Comparison of ENCODE assay signal across 10 mouse cellular contexts in the genomic region with DNA sequence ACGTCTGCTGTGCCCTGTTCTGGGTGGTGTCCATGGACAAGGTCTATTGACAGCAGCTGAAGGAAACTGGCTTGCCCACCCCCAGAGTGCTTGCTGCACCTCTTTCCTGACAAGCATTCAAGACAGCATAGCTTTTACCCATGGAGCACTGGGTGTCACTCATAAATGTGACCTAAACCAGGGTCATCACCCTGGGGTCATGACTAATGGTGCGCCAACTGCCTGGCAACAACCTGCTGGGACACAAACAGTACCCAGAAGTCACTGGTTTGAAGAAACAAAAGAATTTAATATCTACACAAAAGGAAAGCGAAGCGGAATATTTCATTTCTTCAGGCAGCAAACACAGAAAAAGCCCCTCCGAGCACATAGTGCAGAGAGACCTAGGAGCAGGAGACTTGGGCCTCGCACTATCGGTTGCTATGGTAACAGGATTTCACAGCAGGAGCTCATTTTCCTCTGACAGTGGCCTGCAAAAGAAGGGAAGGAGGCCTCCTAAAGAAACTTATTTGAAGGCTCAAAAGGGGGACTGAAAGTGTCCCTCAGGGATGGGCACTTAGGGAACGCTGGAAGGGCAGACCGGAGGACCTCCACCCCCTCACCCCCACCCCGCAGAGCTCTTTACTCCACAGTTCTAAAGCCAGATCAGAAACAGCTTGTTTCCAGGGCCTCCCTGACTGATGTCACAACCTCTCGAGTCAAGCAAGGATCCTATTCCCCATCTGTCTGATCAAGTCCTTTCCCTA. TPM values are rescaled to one million over a fixed set of nuclear protein-coding genes. Genes with fewer than 3 reads are reported as not detected.
DNase-seq lines count a peak whose midpoint lies in the region; ATAC-seq lines count a peak whose summit lies in the region.
"Had no signal": no experiment of that assay in that cellular context is flagged by ENCODE, and none has a peak within 500 bp of the region (broad histone marks: within the 10 kb centered on the region; RNA-seq: fewer than 3 reads in every experiment).

No protein-coding gene starts in this region.

- H3K9ac ChIP-seq in embryonic facial prominence, embryonic 14.5 days (ENCODE audit: low read depth, low read length): no peak overlapping the region
- H3K9ac ChIP-seq: lung, embryonic 15.5 days had no signal

- H3K4me1 ChIP-seq in embryonic facial prominence, embryonic 14.5 days (ENCODE audit: control insufficient read depth, insufficient read depth, low read length): peaks cover 18% of the 10 kb centered on the region

- H3K4me2 ChIP-seq in embryonic facial prominence, embryonic 14.5 days (ENCODE audit: low read depth, low read length): no peak overlapping the region
- H3K4me2 ChIP-seq: lung, embryonic 15.5 days had no signal

- no peaks in the 10 kb centered on the region for H3K36me3 ChIP-seq in embryonic facial prominence, embryonic 14.5 days (ENCODE audit: control insufficient read depth, insufficient read depth, low read length)
- H3K36me3 ChIP-seq: lung, embryonic 15.5 days had no signal

- no peak overlapping the region for H3K4me3 ChIP-seq in embryonic facial prominence, embryonic 14.5 days (ENCODE audit: low read depth, low read length)
- H3K4me3 ChIP-seq: lung, embryonic 15.5 days had no signal

- H3K27ac ChIP-seq in embryonic facial prominence, embryonic 14.5 days (replicated peaks; ENCODE audit: low read depth, low read length): no peak overlapping the region
- H3K27ac ChIP-seq: lung, embryonic 15.5 days had no signal

- no peaks in the 10 kb centered on the region for H3K9me3 ChIP-seq in embryonic facial prominence, embryonic 14.5 days (ENCODE audit: control insufficient read depth, low read length)
- H3K9me3 ChIP-seq: lung, embryonic 15.5 days had no signal

- no peak for ATAC-seq in embryonic facial prominence, embryonic 14.5 days (ENCODE audit: low read depth)
- no peak for ATAC-seq in megakaryocyte progenitor cell, adult 5-6 weeks (replicated peaks; ENCODE audit: poor library complexity)
- ATAC-seq: Patski had no signal

- H3K27me3 ChIP-seq in embryonic facial prominence, embryonic 14.5 days (replicated peaks; ENCODE audit: control insufficient read depth, insufficient read depth, low read length): peaks cover 9% of the 10 kb centered on the region; the same call in 1 of the 2 replicates
- H3K27me3 ChIP-seq: Patski had no signal

- DNase-seq in ovary, adult 18-20 months (ENCODE audit: low spot score): peak; percentile 33
- DNase-seq in ovary, postnatal 14 days (ENCODE audit: low spot score): no peak
- peak; percentile 81 for DNase-seq in embryonic facial prominence, embryonic 14.5 days (ENCODE audit: low spot score)
- DNase-seq in hindlimb bud, embryonic 11.5 days (ENCODE audit: extremely low spot score, low read depth, low spot score): peak; percentile 42
- peak; percentile 83 for DNase-seq in retina, embryonic 14.5 days (ENCODE audit: low spot score)
- DNase-seq in kidney, postnatal 36 days: no peak
- DNase-seq: right cerebral cortex, postnatal 14 days had no signal

- WGBS in embryonic facial prominence, embryonic 14.5 days: 29% methylated on average over 11 of the region's 11 CpGs

RNA-seq across cellular contexts. Expression of a gene that starts 25.7 kb away (rescaled TPM):
- 3.0 TPM in 2 replicates for polyA plus RNA-seq in embryonic facial prominence, embryonic 14.5 days (2014; fragmentation: Nextera tagmentation; extraction: Ambion mirVana)
- 0.91 and 0.93 TPM in 2 replicates for total RNA-seq in megakaryocyte progenitor cell, adult 5-6 weeks (2015)
- total RNA-seq in megakaryocyte progenitor cell, adult 5-6 weeks (2017): 0.54 and 0.74 TPM in 2 replicates

RNA-seq across cellular contexts. Expression of a gene that starts 35.8 kb away (rescaled TPM):
- 2.0 and 7.3 TPM in 2 replicates for polyA plus RNA-seq in embryonic facial prominence, embryonic 14.5 days (2014; fragmentation: Nextera tagmentation; extraction: Ambion mirVana)
- total RNA-seq in megakaryocyte progenitor cell, adult 5-6 weeks (2015): not detected in 2 replicates
- total RNA-seq in megakaryocyte progenitor cell, adult 5-6 weeks (2017): not detected in 2 replicates

Comparison
In these comparisons a context has a peak if more than half of its experiments do, and no peak if none do; other contexts are left out.
1. DNase-seq: peak in ovary, adult 18-20 months (single experiment), embryonic facial prominence, embryonic 14.5 days (single experiment), hindlimb bud, embryonic 11.5 days (single experiment) and retina, embryonic 14.5 days (single experiment); none in ovary, postnatal 14 days (single experiment) and kidney, postnatal 36 days (0 of 2).